Mouse (Mus musculus) heart, postnatal 0 days (tissue): ENCODE data around the gene Galnt14.

Experiments used
- CTCF ChIP-seq: IDR thresholded peaks from 2 replicates; pipeline ENCODE4 v1.5.1; 2016; ENCODE audit warnings: antibody characterized with exemption, control low read depth, low read depth
- EP300 ChIP-seq: IDR thresholded peaks from 2 replicates; pipeline ENCODE4 v1.6.1; 2016; ENCODE audit warnings: antibody characterized with exemption, low read depth

DNA sequence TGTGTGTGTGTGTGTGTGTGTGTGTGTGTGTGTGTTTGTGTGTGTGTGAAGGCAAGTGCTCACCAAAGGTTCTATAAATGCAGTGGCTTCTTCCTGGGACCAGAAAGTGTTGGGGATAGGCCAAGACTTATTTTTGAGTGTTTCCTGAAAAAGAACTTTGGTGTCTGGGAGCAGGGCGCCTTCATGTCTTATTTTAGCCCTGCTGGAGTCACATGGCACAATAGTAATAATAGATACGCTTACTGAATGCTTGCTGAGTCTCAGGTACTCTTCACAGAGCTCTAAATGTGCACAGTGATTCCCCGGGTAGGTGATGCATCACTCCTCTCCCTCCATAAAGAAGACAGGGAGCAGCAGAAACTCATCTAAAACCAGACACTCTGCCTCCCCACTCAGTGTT is 153.2 kb downstream of the Galnt14 start:
- no peak for TF ChIP-seq CTCF
- no peak for TF ChIP-seq EP300
